Mouse (Mus musculus) ovary, adult 18-20 months (tissue): Measurements from ENCODE around the gene Chchd6.

ENCODE experiments used
- DNase-seq: peaks from one replicate; pipeline ENCODE4 v3.0.0; 2022; ENCODE audit warnings: low spot score, mixed read lengths

Gene Chchd6

GRCm38 (mm10) chr6:89452976-89453674 is 142.3 kb downstream of the Chchd6 start:
- no peak for DNase-seq

GRCm38 (mm10) chr6:89452356-89452755 is 143.1 kb downstream of the Chchd6 start:
- no peak for DNase-seq

GRCm38 (mm10) chr6:89448736-89449135 is 146.7 kb downstream of the Chchd6 start:
- no peak for DNase-seq

GRCm38 (mm10) chr6:89440671-89441070 is 154.8 kb downstream of the Chchd6 start:
- DNase-seq: no peak

- DNase-seq: no peak
These were observed 163.5 kb downstream of the Chchd6 start for GRCm38 (mm10) chr6:89431920-89432482.

GRCm38 (mm10) chr6:89430749-89431148 is 164.7 kb downstream of the Chchd6 start:
- no peak for DNase-seq

- no peak for DNase-seq
These were observed 166.6 kb downstream of the Chchd6 start for GRCm38 (mm10) chr6:89428661-89429375.

- DNase-seq: no peak
These were observed 171.0 kb downstream of the Chchd6 start for GRCm38 (mm10) chr6:89424461-89424860.

GRCm38 (mm10) chr6:89422621-89423020 is 172.8 kb downstream of the Chchd6 start:
- DNase-seq: no peak

- no peak for DNase-seq
These were observed 173.5 kb downstream of the Chchd6 start for GRCm38 (mm10) chr6:89421922-89422321.

GRCm38 (mm10) chr6:89421503-89421902 is 173.9 kb downstream of the Chchd6 start:
- no peak for DNase-seq

- no peak for DNase-seq
These were observed 174.7 kb downstream of the Chchd6 start for GRCm38 (mm10) chr6:89420756-89421155.

- DNase-seq: no peak
These were observed 175.3 kb downstream of the Chchd6 start for GRCm38 (mm10) chr6:89420110-89420509.

- DNase-seq: no peak
These were observed 176.2 kb downstream of the Chchd6 start for GRCm38 (mm10) chr6:89419066-89419815.

- DNase-seq: no peak
These were observed 179.3 kb downstream of the Chchd6 start for GRCm38 (mm10) chr6:89416030-89416595.

- no peak for DNase-seq
These were observed 180.4 kb downstream of the Chchd6 start for GRCm38 (mm10) chr6:89415091-89415490.

GRCm38 (mm10) chr6:89414126-89414525 is 181.3 kb downstream of the Chchd6 start:
- no peak for DNase-seq

- DNase-seq: no peak
These were observed 182.0 kb downstream of the Chchd6 start for GRCm38 (mm10) chr6:89413481-89413884.

- DNase-seq: no peak
These were observed 182.9 kb downstream of the Chchd6 start for GRCm38 (mm10) chr6:89412562-89412961.

GRCm38 (mm10) chr6:89409041-89409440 is 186.4 kb downstream of the Chchd6 start:
- DNase-seq: no peak

- DNase-seq: no peak
These were observed 187.2 kb downstream of the Chchd6 start for GRCm38 (mm10) chr6:89408259-89408658.

GRCm38 (mm10) chr6:89407247-89407889 is 188.1 kb downstream of the Chchd6 start:
- no peak for DNase-seq
